Mouse (Mus musculus): Measurements from ENCODE around the gene Sntg2. TPM values are rescaled to one million over a fixed set of nuclear protein-coding genes. Genes with fewer than 3 reads are reported as not detected.

Sntg2 gene
- polyA plus RNA-seq, 3 experiments from 2014 or later: not detected

DNA sequence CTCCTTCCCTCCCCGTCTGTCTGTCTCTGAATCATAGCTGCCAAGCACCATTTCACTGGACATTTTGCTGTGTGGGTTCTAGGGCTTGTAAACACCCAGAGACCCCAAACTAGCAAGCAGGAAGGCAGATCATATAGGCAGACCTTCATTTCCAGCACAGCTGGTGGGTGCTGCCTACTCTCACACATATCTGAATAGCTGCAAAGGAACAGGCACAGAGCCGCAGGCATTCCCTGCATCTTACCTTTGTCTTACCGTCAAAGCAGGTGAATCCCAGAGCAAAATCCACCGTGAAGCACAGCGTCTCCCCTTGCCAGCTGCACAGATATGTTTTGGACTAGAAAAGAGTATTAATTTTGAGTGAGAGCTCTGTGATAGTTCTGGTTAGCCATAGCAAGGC is 172.1 kb downstream of the Sntg2 start:
- no peak for ATAC-seq

DNA sequence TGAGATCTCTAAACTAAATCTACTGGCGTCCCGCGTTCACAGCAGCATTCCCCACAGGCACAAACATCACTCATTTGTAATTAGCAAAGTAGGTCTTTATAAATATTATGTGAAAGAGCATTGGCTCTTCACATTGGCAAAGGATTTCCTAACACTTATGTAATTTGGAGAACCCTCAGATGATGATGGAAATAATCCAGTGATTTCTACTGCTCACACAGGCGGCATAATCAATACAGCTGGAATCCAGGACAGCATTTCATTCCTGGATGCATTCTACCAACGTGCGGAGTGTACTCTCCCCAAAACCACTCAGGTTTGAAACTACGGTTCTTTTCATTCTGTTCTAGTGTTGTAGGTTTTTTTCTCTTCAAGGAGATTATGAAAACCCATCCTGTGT is 172.6 kb downstream of the Sntg2 start:
- no peak for ATAC-seq

DNA sequence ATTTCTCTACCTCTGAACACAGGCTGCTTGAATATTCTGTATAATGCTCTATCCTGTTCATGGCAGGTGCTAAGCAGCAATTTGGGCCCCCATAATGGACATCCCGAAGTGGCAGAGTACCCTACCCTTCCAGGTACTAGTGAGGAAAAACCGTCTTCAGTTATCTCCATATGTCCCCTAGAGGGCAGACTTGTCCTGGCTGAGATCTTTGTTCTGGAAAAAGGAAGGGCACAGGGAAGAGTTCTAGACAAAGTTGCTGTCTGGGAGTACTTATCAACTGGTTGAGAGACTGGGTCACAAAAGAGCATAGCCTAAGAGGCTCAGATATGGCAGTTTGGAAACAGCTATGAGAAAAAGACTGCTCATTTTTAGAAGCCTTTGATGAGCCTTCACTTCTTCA is 173.4 kb downstream of the Sntg2 start:
- ATAC-seq: no peak

DNA sequence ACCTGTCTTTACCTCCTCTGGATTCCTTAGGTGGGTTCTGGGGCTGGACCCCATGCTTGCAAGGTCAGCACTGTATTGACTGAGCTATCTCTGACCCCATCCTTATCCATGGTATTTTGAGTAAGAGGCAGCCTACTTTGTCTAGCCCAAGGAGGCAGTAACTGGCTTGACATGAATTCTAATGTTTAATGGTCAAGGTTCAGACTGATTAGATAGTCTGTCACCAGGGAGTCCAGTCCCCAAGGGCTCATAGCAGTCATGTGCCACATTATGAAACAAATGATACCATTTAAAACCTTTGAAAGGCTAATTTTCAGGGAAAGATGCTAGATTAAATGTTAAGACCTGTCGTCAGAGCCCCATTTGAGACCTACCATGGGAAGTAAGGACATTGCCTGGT is 174.9 kb downstream of the Sntg2 start:
- ATAC-seq: no peak

DNA sequence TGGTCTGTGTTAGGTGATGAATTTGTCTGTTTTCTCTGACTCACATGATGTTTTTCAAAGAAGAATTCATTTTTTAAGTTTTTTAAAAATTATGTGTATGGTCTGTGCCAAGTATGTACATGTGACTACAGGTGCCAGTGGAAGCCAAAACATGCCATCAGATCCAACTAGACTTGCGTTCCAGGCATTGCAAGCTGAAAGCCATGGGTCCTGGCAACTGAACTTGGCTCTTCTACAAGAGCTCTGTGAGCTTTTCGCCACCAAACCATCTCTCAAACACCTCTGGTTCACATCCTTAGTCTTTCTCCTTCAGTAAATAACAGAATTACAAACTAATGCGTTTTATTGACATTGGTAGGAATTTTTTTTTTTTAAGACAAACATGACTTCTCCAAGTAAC is 191.5 kb downstream of the Sntg2 start:
- no peak for ATAC-seq

DNA sequence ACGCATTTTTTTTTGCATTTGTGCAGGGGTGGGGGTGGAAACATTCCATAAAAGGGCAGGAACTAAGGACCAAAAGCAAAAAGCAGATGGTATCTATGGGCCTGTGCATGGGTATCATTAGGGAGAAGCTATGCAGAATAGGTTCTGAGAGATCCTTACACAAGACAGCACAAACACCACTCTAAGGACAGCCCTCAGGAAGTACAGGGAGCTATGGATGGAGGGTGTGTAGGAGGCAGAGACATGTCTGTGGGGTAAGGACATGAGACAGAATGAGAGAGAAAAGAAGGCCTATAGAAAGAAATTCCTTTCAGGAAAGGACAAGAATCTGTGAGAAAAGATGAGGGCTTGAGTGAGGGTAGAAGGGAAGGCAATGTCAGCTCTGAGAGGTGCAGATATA is 193.6 kb downstream of the Sntg2 start:
- no peak for ATAC-seq

DNA sequence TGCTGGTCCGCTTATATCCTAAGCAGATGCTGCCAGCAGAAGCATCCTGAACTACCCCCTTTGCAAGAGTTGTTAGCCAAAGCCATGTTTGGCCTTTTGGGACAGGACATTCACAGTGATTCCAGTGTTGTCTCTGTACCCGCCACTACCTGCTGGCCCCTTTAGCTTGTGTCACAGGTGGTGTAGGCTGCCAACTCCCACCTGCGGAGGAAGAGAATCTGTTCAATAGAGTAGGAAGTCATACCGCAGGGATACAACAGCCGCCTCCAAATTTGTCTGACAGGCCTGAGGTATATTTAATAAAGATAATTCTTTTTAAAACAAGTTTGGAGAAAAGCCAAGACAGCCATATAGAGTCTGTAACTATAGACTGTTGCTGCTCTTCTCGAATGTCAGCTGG is 195.2 kb downstream of the Sntg2 start:
- ATAC-seq: no peak

DNA sequence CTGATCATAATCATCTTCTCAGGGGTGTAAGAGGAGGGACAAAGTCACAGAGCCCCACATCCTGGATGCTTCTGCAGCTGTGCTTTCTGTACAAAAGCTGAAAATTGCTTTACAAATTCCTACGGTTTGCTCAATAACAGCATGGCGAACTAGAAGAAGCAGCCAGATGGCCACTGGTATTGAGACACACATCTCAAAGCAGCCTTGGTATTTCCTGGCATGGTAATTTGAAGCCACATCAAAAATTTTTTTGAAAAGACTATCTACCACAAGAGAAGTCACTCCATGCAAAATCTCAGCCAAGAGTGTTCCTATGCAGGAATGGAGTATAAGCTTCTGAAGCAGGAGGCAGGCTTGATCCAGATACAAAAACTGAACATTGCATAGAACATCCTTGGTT is 195.6 kb downstream of the Sntg2 start:
- no peak for ATAC-seq

DNA sequence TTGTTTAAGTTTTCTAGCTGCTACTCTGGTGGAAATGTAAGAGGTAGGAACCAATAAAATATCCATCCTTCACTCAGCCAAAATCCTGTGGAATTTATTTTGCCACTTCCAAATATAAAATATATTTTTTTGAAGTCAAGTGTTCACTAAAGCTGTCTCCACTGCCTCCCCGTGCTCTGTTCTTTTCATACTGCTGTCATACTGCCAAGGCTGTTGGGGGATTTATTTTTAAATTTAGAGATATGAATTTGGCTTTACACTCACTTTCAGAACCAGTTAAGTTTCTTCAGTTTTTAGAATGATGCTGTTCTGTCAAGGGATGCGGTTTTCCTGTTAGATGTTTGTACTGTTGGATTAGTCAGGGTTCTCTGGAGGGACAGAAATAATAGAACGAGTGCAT is 204.7 kb downstream of the Sntg2 start:
- no peak for ATAC-seq

DNA sequence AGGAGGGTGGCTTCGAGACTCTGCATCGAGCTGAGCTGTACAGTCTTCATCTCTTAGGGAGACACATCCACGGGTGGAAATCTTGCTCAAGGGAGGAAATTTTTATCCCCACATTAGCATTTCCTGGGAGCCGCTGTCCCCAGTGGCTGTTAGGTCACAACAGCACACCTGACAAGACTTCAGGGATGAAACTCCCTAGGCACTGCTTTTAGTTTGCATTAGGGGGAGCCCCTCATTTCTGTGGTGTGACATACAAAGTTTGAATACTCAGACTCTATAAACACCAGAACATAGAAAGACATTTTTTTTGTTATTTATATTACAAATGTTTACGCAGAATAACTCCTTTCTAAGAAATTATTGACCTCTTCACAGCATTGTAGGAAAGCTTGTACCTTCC is 208.6 kb downstream of the Sntg2 start:
- no peak for ATAC-seq

DNA sequence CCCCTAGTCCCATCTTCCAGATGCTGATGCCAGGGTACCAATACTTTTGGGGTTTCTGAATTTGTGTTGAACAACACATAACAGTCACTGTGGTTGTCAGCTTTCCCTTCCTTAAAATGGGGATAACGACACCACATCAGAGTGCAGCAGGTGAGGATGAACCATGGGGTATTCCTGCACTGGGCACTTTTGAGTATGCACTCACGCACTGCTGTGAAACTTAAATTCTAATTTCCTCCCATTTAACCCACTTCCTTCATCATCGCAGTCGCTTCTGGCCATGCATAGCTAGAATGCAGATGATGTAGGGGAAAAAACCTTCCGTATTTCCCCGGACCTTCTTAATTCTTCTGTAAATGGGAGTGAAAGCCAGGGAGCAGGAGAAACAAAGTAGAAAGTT is 209.2 kb downstream of the Sntg2 start:
- no peak for ATAC-seq

DNA sequence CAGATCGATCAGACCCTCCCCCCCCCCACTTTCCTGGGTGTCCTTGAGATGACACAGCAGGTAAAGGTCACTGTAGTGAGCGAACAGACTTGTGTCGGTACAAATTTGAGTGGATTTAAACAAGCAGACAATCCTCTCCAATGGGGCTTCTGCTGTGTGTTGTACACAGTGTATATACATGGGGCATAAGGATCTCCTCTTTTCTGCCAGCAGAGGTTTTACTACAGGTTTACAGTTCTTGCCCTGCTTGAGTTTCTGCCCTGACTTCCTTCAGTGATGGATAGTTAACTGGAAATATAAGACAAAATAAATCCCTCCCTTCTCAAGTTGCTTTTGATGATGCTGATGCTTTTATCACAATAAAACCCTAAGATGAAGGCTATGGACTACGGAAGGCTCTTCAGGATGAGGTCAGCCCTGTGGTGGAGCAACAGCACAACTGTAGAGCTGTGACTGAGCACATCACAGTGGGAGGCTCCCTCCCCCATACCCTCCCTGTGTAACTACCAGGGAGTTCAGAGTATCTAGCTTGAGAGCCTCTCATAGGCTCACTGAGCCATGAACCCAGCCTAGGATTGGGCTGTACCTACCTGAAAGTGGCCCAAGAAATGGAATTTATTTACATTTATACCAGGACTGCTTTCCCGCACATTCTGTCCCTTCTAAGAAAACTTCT is 211.3 kb downstream of the Sntg2 start:
- no peak for ATAC-seq

DNA sequence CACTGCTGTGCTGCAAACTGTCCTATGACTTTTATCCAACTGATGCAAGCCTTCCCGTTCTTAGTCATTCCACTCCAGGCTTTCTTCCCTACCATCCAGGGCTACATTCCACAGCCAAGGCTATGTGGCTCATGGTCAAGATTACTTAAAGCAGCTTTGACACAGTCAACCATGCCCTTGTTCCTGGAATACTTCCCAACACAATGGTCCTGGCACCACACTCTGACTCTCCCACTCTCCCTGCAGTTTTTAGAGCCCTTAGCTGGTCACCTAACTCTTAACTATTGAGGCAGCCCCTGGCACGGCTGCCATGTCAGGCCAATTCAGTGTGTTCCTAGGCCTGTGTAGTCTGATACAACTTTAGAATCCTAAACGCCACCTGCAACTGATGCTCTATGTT is 212.7 kb downstream of the Sntg2 start:
- no peak for ATAC-seq

DNA sequence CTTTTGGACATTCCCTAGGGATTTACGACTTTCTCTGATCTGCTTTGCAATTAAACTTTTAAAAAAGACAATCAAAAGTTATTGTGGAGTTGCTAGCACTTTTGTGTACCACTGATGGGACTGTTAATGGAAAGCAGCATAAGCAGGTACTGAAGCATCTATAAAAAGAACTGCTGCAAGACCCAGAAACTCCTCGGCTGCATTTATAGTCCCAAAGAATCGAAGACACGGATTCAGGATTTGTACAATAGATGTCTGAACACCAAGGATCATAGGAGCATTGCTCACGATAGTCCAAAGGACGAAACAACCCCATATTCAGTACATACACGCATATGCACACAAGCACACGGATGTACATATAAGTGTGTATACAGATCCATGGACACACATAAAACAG is 213.4 kb downstream of the Sntg2 start:
- ATAC-seq: no peak

DNA sequence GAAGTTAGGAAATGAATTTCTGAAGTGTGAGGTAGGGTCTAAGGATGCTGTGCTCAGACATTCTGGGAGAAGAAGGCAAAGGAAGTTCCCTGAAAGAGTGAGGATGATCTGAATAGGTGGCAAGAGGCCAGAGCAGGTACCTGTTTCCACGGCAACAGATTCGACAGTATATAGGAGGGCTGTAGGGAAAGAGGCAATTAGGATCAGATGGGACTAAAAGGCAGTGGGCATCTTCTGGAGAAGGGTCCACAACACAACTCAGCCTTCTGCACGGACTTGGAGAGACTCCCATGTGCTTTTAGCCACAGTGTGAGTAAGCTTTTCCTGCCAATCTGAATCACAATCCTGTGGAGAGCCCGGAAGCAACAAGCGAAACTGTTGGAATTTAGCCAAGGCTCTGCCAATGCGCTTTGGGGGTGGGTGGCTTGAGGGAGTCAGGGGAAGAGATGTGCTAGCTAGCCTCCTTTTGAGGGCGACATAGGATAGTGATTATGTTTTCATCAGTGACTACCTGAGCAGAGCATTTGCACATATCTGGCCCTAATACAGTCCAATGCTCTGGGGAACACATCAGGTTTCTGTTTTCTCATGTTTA is 219.0 kb downstream of the Sntg2 start:
- ATAC-seq: no peak

DNA sequence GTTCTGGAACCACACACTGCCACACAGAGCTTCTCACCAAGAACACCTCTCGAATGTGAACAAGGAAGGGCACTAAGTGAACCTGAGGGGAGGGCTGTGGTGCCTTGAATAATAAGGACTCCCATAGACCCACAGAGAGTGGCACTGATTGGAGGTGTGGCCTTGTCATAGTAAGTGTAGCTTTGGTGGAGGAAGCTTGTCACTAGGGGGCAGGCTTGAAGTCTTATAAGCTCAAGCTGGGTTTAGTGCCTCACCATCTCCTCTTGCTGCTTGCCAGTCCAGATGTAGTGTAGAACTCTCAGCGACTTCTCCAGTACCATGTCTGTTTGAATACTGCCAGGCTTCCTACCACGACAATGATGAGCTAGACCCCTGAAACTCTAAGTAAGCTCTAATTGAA is 231.1 kb downstream of the Sntg2 start:
- ATAC-seq: no peak

DNA sequence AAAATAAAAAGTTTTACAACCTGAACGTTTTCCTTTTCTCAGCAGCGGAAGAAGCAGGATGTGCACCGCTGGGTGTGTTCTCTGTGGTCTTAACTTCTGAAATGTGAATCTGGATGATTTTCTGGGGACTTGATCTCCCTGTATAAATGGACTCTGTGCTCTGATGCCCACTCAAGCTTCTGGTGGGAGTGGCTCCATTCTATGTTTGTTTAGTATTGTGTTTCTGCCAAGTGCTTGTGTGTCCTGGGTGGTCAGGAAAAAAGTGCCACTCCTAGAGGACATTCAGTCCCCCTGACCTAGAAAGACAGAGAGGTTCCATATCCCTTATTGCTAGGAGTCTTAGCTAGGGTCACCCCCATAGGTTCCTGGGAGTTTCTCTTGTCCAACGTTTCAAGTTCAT is 240.7 kb downstream of the Sntg2 start, which contains the start of gene Tpo:
Tpo (minus strand) TSS at position 101 of the 400 bp plus-strand sequence.
- ATAC-seq: no peak

DNA sequence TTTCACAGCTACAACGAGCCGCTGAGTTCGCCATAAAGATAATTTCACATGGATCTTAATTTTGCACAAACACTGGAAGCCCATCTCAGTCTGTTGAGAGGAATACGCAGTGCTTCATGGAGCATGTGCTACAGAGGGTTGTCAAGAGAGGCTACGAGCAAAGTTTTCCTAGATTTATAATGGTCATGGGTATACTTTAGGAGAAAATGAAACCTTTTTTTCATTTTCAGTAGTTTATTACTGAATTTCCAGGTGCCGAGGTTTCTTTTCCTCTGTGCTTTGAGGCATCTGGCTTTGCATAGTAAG is 243.8 kb downstream of the Sntg2 start:
- ATAC-seq: no peak

DNA sequence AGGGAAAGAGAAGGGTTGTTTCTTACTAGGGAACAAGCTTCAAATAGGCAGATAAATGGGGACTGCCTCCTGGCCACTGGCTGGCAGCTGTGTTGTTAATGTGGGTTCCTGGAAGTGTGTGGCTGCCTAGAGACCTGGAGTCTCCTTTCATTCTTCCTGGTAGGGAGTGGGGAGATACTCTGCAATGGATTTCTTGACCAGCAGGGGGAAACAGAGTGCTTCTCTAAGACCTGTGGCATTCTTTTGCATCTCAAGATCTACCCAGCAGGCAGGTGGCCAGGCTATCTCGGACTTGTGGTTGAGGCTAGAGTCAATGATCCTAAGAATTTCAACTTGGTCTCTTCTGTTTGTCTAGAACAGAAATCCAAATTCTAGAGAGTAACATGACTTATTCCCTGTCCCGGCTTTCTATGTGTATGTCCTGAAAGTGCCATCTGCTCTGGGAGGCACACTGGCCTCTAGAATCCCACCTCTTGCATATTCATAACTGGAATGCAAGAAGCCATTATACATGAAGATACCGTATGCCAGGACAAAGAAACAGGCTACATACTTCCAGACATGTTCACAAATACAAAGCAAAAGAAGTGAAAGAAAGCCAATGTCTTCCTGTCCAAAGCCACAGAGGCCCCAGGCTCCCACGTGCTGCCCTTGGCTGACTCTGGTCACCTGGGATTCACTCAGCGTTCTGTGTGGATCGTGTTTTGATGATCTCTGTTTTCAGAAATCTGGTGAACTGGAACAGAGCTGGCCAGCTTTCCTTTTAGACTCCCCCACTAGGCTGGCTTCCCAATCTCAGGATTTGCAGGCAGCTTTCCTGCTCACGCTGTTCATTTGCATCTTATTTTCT is 244.4 kb downstream of the Sntg2 start:
- ATAC-seq: no peak

Other genes starting within 250 kb of the Sntg2 start
- gene Tpo, start 240.8 kb downstream of the Sntg2 start, polyA plus RNA-seq (2017; shearing (Covaris generic)): not detected
- gene Tmem18, start 211.1 kb upstream of the Sntg2 start, polyA plus RNA-seq (2017; shearing (Covaris generic)): 10 to 100 TPM; 16.8 to 22.4 (median 17.9) TPM

Measured in inflammation-experienced regulatory T-cells, adult 6 months (primary cell).